Mouse (Mus musculus) midbrain, embryonic 15.5 days (tissue): Measurements from ENCODE around the gene Morn5. TPM values are rescaled to one million over a fixed set of nuclear protein-coding genes. Genes with fewer than 3 reads are reported as not detected.

Experiments
- ATAC-seq: fragments of 200-750 bp; cut with Nextera tagmentation; replicated peaks from 2 replicates; pipeline ENCODE4 v1.8.0; 2017; ENCODE audit warnings: moderate TSS enrichment
- H3K27ac ChIP-seq: fragments of 300-500 bp; sonication (generic); 2 replicates; pipeline ENCODE4 v1.5.1; 2015; ENCODE audit warnings: mild to moderate bottlenecking, inconsistent platforms
- H3K27me3 ChIP-seq: fragments of 300-500 bp; sonication (generic); replicated peaks from 2 replicates; pipeline ENCODE4 v1.6.1; 2015; ENCODE audit warnings: inconsistent platforms
- H3K36me3 ChIP-seq: fragments of 300-500 bp; sonication (generic); replicated peaks from 2 replicates; pipeline ENCODE4 v1.6.1; 2015; ENCODE audit warnings: inconsistent platforms
- H3K4me1 ChIP-seq: fragments of 300-500 bp; sonication (generic); 2 replicates; pipeline ENCODE4 v1.6.1; 2015; ENCODE audit warnings: inconsistent platforms
- H3K4me2 ChIP-seq: fragments of 300-500 bp; sonication (generic); 2 replicates; pipeline ENCODE4 v1.6.1; 2015; ENCODE audit warnings: inconsistent platforms, mild to moderate bottlenecking, moderate library complexity
- H3K4me3 ChIP-seq: fragments of 300-500 bp; sonication (generic); 2 replicates; pipeline ENCODE4 v1.5.1; 2015; ENCODE audit warnings: mild to moderate bottlenecking, inconsistent platforms
- H3K9ac ChIP-seq: fragments of 300-500 bp; sonication (generic); 2 replicates; pipeline ENCODE4 v1.6.1; 2015; ENCODE audit warnings: mild to moderate bottlenecking, inconsistent platforms
- H3K9me3 ChIP-seq: fragments of 300-500 bp; sonication (generic); 2 replicates; pipeline ENCODE4 v1.6.1; 2016; ENCODE audit warnings: inconsistent platforms
- WGBS: fragments of 180-500 bp; shearing (Covaris S2); methylation state at CpG from one replicate; pipeline ENCODE4 v1.1.7; 2015; ENCODE audit warnings: mixed read lengths; 5-methylcytosine and 5-hydroxymethylcytosine counted together
- polyA plus RNA-seq: library from polyadenylated mRNA; unstranded; fragments of >200 nt; fragmentation: Nextera tagmentation; extraction: Ambion mirVana; gene quantifications from 2 replicates; pipeline ENCODE4 v1.2.1, GENCODE M21; 2015

Gene Morn5
- polyA plus RNA-seq, 1 experiment from 2014 or later = 2.0 TPM

GRCm38 (mm10) chr2:36127973-36128372 is 78.7 kb downstream of the Morn5 start:
- ATAC-seq = no peak
- H3K4me2 ChIP-seq = no peak overlapping the region
- H3K36me3 ChIP-seq = peaks cover 34% of the 10 kb centered on the region
- no peaks in the 10 kb centered on the region for H3K9me3 ChIP-seq
- no peak overlapping the region for H3K9ac ChIP-seq
- H3K27me3 ChIP-seq = no peaks in the 10 kb centered on the region
- no peak overlapping the region for H3K4me3 ChIP-seq
- H3K27ac ChIP-seq = no peak overlapping the region
- H3K4me1 ChIP-seq = no peaks in the 10 kb centered on the region
- 81% methylated on average over 4 of the region's 4 CpGs for WGBS

- Histone ChIP-seq H3K9ac (no peak overlapping the region), H3K4me3 (no peak overlapping the region), H3K4me1 (no peaks in the 10 kb centered on the region), H3K27ac (no peak overlapping the region), H3K36me3 (peaks cover 38% of the 10 kb centered on the region), H3K4me2 (no peak overlapping the region), H3K9me3 (no peaks in the 10 kb centered on the region), H3K27me3 (no peaks in the 10 kb centered on the region)
- no peak for ATAC-seq
- 87% methylated on average over 3 of the region's 3 CpGs for WGBS
Observed at GRCm38 (mm10) chr2:36129051-36129450, 79.8 kb downstream of the Morn5 start.

Other genes with a start within 250 kb of the Morn5 start
- 5.4 TPM in 2 replicates for gene Ttll11, start 69.5 kb upstream of the Morn5 start, polyA plus RNA-seq
- gene Ndufa8, start 52 bp upstream of the Morn5 start, polyA plus RNA-seq = 290 and 315 TPM in 2 replicates
- gene Lhx6, start 56.0 kb downstream of the Morn5 start, polyA plus RNA-seq = 4.5 and 5.2 TPM in 2 replicates
- 23.1 and 24.1 TPM in 2 replicates for gene Mrrf, start 86.9 kb downstream of the Morn5 start, polyA plus RNA-seq
- gene Rbm18, start 87.3 kb downstream of the Morn5 start, polyA plus RNA-seq = 146 and 147 TPM in 2 replicates
- 4.1 and 4.9 TPM in 2 replicates for gene Ptgs1, start 181.0 kb downstream of the Morn5 start, polyA plus RNA-seq